Comparison of ENCODE assay signal across 9 mouse cellular contexts in genomic region chr11:11131414-11132077, GRCm38 (mm10). TPM values are rescaled to one million over a fixed set of nuclear protein-coding genes. Genes with fewer than 3 reads are reported as not detected.
A peak's percentile ranks its signal among the peaks of the same experiment; 100 is the strongest.
DNase-seq lines count a peak whose midpoint lies in the region; ATAC-seq lines count a peak whose summit lies in the region.
"Had no signal": no experiment of that assay in that cellular context is flagged by ENCODE, and none has a peak within 500 bp of the region (broad histone marks: within the 10 kb centered on the region; RNA-seq: fewer than 3 reads in every experiment).

No protein-coding gene starts in this region.

- no peak for ATAC-seq in heart, embryonic 12.5 days (ENCODE audit: insufficient number of reproducible peaks, low FRiP score)
- ATAC-seq in stomach, embryonic 14.5 days (ENCODE audit: insufficient number of reproducible peaks, insufficient read depth, low FRiP score, low read depth), result peak; percentile 46; the same call in 1 of the 2 replicates
- no peak for ATAC-seq in megakaryocyte-erythroid progenitor cell, adult 5-6 weeks (replicated peaks; ENCODE audit: low FRiP score, low TSS enrichment, poor library complexity, severe bottlenecking)

- no peak overlapping the region for H3K4me2 ChIP-seq in heart, embryonic 12.5 days
- no peak overlapping the region for H3K4me2 ChIP-seq in stomach, embryonic 14.5 days (replicated peaks; ENCODE audit: low read depth, low read length)
- H3K4me2 ChIP-seq: liver, embryonic 13.5 days had no signal

- 52% methylated on average over 14 of the region's 14 CpGs for WGBS in heart, embryonic 12.5 days
- WGBS in stomach, embryonic 14.5 days, result 52% methylated on average over 14 of the region's 14 CpGs

- no peaks in the 10 kb centered on the region for H3K9me3 ChIP-seq in heart, embryonic 12.5 days (replicated peaks)
- H3K9me3 ChIP-seq in stomach, embryonic 14.5 days (ENCODE audit: control insufficient read depth, low read depth, low read length), result no peaks in the 10 kb centered on the region
- H3K9me3 ChIP-seq: liver, embryonic 13.5 days had no signal

- no peak overlapping the region for H3K4me3 ChIP-seq in heart, embryonic 12.5 days
- H3K4me3 ChIP-seq in stomach, embryonic 14.5 days (ENCODE audit: low read depth, low read length), result no peak overlapping the region
- H3K4me3 ChIP-seq: liver, embryonic 13.5 days had no signal

- no peak overlapping the region for H3K27ac ChIP-seq in heart, embryonic 12.5 days (ENCODE audit: poor library complexity, severe bottlenecking)
- no peak overlapping the region for H3K27ac ChIP-seq in stomach, embryonic 14.5 days (ENCODE audit: low read length)
- H3K27ac ChIP-seq: liver, embryonic 13.5 days had no signal

- peak; percentile 58 to 65 for DNase-seq in heart, postnatal 10 days
- peak; percentile 68 for DNase-seq in R1 (ENCODE audit: low read depth, low spot score)
- DNase-seq in forelimb bud, embryonic 11.5 days (ENCODE audit: low read depth, low spot score), result peak; percentile 48
- peak; percentile 62 to 70 for DNase-seq in kidney, postnatal 4 days
- DNase-seq in lung, postnatal 25 days (ENCODE audit: low spot score), result peak; percentile 18
- DNase-seq: liver, embryonic 13.5 days had no signal

- no peaks in the 10 kb centered on the region for H3K36me3 ChIP-seq in heart, embryonic 12.5 days
- no peaks in the 10 kb centered on the region for H3K36me3 ChIP-seq in stomach, embryonic 14.5 days (ENCODE audit: control insufficient read depth, insufficient read depth, low read length)
- H3K36me3 ChIP-seq: liver, embryonic 13.5 days had no signal

- no peak overlapping the region for H3K9ac ChIP-seq in heart, embryonic 12.5 days
- H3K9ac ChIP-seq in stomach, embryonic 14.5 days (replicated peaks; ENCODE audit: low read depth, low read length), result no peak overlapping the region
- H3K9ac ChIP-seq: liver, embryonic 13.5 days had no signal

- intact Hi-C loops in heart, postnatal 10 days (cut with DNase I), result loop anchor here (1.0 kb wide), 2 partner anchors 1650 to 1814 kb away; no protein-coding TSS in a partner anchor

- no peaks in the 10 kb centered on the region for H3K4me1 ChIP-seq in heart, embryonic 12.5 days (replicated peaks)
- H3K4me1 ChIP-seq in stomach, embryonic 14.5 days (ENCODE audit: control insufficient read depth, insufficient read depth, low read length), result no peaks in the 10 kb centered on the region
- H3K4me1 ChIP-seq: liver, embryonic 13.5 days had no signal

- H3K27me3 ChIP-seq in heart, embryonic 12.5 days (replicated peaks), result no peaks in the 10 kb centered on the region
- H3K27me3 ChIP-seq in stomach, embryonic 14.5 days (ENCODE audit: control insufficient read depth, insufficient read depth, low read length), result no peaks in the 10 kb centered on the region
- H3K27me3 ChIP-seq: liver, embryonic 13.5 days had no signal

RNA-seq across cellular contexts. Expression of gene Vwc2, which starts 17.5 kb away (rescaled TPM):
- under 1 TPM in 1 of 2 experiments, not detected in 1; 0.12 TPM for total RNA-seq in heart, postnatal 10 days (2021)
- 0.63 and 1.1 TPM in 2 replicates for polyA plus RNA-seq in heart, embryonic 12.5 days (2016; fragmentation: Nextera tagmentation; extraction: Ambion mirVana)
- 1.8 and 2.1 TPM in 2 replicates for polyA plus RNA-seq in stomach, embryonic 14.5 days (2014; fragmentation: Nextera tagmentation; extraction: Ambion mirVana)
- total RNA-seq in megakaryocyte-erythroid progenitor cell, adult 5-6 weeks (2014; fragmentation: Nextera tagmentation), result not detected in 2 replicates
- not detected in 2 replicates for total RNA-seq in megakaryocyte-erythroid progenitor cell, adult 5-6 weeks (2017)

Comparison
In these comparisons a context has a peak if more than half of its experiments do, and no peak if none do; other contexts are left out.
1. DNase-seq: peak in every context shown above with its lines; median percentile 68 in R1; 66 in kidney, postnatal 4 days; 62 in heart, postnatal 10 days; 48 in forelimb bud, embryonic 11.5 days; 18 in lung, postnatal 25 days.